ENCODE assay signal across 18 mouse cellular contexts in the genomic region with DNA sequence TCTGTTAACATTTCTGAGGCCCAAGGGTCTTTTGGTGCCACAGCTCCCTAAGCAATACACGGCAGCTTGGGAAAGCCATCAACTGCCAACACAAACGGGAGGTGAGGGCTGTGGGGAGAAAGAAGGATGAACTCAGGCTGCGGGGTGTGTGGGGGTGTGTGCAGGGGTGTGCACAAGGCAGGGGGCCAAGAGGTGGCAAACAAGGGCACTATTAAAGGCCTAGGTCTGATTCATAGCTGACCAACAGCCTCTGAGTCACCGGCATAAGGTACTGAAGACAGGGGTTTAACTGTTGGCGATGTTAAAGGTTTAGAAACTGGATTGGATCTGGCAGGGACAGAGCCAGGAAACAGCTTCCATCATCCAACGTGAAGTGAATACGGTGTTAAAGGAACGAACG. TPM values are rescaled to one million over a fixed set of nuclear protein-coding genes. Genes with fewer than 3 reads are reported as not detected.
DNase-seq lines count a peak whose midpoint lies in the region; ATAC-seq lines count a peak whose summit lies in the region.
"Had no signal": no experiment of that assay in that cellular context is flagged by ENCODE, and none has a peak within 500 bp of the region (broad histone marks: within the 10 kb centered on the region; RNA-seq: fewer than 3 reads in every experiment).

No protein-coding gene starts in this region.

- intact Hi-C loops in left cerebral cortex, postnatal 4 days (cut with DNase I), result no loop called here

- no peak for ATAC-seq in forebrain, embryonic 14.5 days
- no peak for ATAC-seq in forebrain, embryonic 11.5 days (replicated peaks; ENCODE audit: low FRiP score)
- ATAC-seq: activated CD4-positive, CD25-positive, alpha-beta regulatory T cell, adult 4 months; intestine, embryonic 15.5 days had no signal

- 80% methylated on average over 9 of the region's 9 CpGs for WGBS in forebrain, embryonic 14.5 days
- WGBS in forebrain, embryonic 11.5 days, result 89% methylated on average over 9 of the region's 9 CpGs

- H3K9me3 ChIP-seq in forebrain, embryonic 14.5 days (replicated peaks; ENCODE audit: control insufficient read depth, low read length), result no peaks in the 10 kb centered on the region
- H3K9me3 ChIP-seq in forebrain, embryonic 11.5 days (ENCODE audit: control insufficient read depth, low read length), result no peaks in the 10 kb centered on the region
- H3K9me3 ChIP-seq: embryonic facial prominence, embryonic 13.5 days; G1E; heart, embryonic 10.5 days; intestine, embryonic 15.5 days; lung, embryonic 15.5 days had no signal

- H3K4me1 ChIP-seq in forebrain, embryonic 14.5 days (ENCODE audit: control insufficient read depth, insufficient read depth, low read length), result no peaks in the 10 kb centered on the region
- no peaks in the 10 kb centered on the region for H3K4me1 ChIP-seq in forebrain, embryonic 11.5 days (replicated peaks; ENCODE audit: control insufficient read depth, insufficient read depth, low read length)
- H3K4me1 ChIP-seq: embryonic facial prominence, embryonic 13.5 days; intestine, embryonic 15.5 days; lung, embryonic 15.5 days had no signal

- H3K4me3 ChIP-seq in forebrain, embryonic 14.5 days (ENCODE audit: low read depth, low read length), result no peak overlapping the region
- H3K4me3 ChIP-seq in forebrain, embryonic 11.5 days (ENCODE audit: low read depth, low read length), result no peak overlapping the region
- H3K4me3 ChIP-seq: embryonic facial prominence, embryonic 13.5 days; heart, embryonic 10.5 days; intestine, embryonic 15.5 days; lung, embryonic 15.5 days had no signal

- no peaks in the 10 kb centered on the region for H3K27me3 ChIP-seq in forebrain, embryonic 14.5 days (replicated peaks; ENCODE audit: control insufficient read depth, insufficient read depth, low read length)
- no peaks in the 10 kb centered on the region for H3K27me3 ChIP-seq in forebrain, embryonic 11.5 days (ENCODE audit: control insufficient read depth, insufficient read depth, low read length)
- H3K27me3 ChIP-seq: embryonic facial prominence, embryonic 13.5 days; intestine, embryonic 15.5 days; lung, embryonic 15.5 days had no signal

- peaks cover 55% of the 10 kb centered on the region for H3K36me3 ChIP-seq in forebrain, embryonic 14.5 days (ENCODE audit: control insufficient read depth, insufficient read depth, low read length)
- no peaks in the 10 kb centered on the region for H3K36me3 ChIP-seq in forebrain, embryonic 11.5 days (ENCODE audit: control insufficient read depth, insufficient read depth, low read length)
- H3K36me3 ChIP-seq: G1E; intestine, embryonic 15.5 days; lung, embryonic 15.5 days had no signal

- H3K4me2 ChIP-seq in forebrain, embryonic 14.5 days (ENCODE audit: low read length), result no peak overlapping the region
- H3K4me2 ChIP-seq in forebrain, embryonic 11.5 days (ENCODE audit: low read depth, low read length, severe bottlenecking), result no peak overlapping the region
- H3K4me2 ChIP-seq: embryonic facial prominence, embryonic 13.5 days; intestine, embryonic 15.5 days; lung, embryonic 15.5 days had no signal

- H3K27ac ChIP-seq in forebrain, embryonic 14.5 days (ENCODE audit: low read depth, low read length), result peak overlapping the region; percentile 14; the same call in 1 of the 2 replicates
- no peak overlapping the region for H3K27ac ChIP-seq in forebrain, embryonic 11.5 days (ENCODE audit: low read depth, low read length)
- H3K27ac ChIP-seq: embryonic facial prominence, embryonic 13.5 days; heart, embryonic 10.5 days; intestine, embryonic 15.5 days; lung, embryonic 15.5 days had no signal

- H3K9ac ChIP-seq in forebrain, embryonic 14.5 days (ENCODE audit: low read length), result no peak overlapping the region
- H3K9ac ChIP-seq in forebrain, embryonic 11.5 days (ENCODE audit: low read length), result no peak overlapping the region
- H3K9ac ChIP-seq: embryonic facial prominence, embryonic 13.5 days; intestine, embryonic 15.5 days; lung, embryonic 15.5 days had no signal

- DNase-seq in forebrain, embryonic 14.5 days (ENCODE audit: low spot score), result no peak
- DNase-seq in forebrain, embryonic 11.5 days (ENCODE audit: low spot score), result no peak
- DNase-seq in left cerebral cortex, postnatal 4 days, result peak; percentile 20
- no peak for DNase-seq in left cerebral cortex, adult 9 months (ENCODE audit: low spot score in 2 of 2)
- peak; percentile 79 for DNase-seq in 3T3-L1 (ENCODE audit: low read depth, low spot score)
- peak; percentile 77 for DNase-seq in adrenal gland, postnatal 14 days
- no peak for DNase-seq in retina, embryonic 14.5 days (ENCODE audit: low spot score)
- no peak for DNase-seq in thymus, postnatal 36 days
- DNase-seq: cerebellum, postnatal 36 days; gastrocnemius, postnatal 25 days; liver had no signal

RNA-seq across cellular contexts. Expression of a gene that starts 30.5 kb away (rescaled TPM):
- 0.52 and 0.58 TPM in 2 replicates for polyA plus RNA-seq in forebrain, embryonic 14.5 days (2014; fragmentation: Nextera tagmentation; extraction: Ambion mirVana)
- 0.35 TPM in 2 replicates for polyA plus RNA-seq in forebrain, embryonic 11.5 days (2014; fragmentation: Nextera tagmentation; extraction: Ambion mirVana)
- 1 to 10 TPM; 1.6 to 3.3 TPM for total RNA-seq in left cerebral cortex, postnatal 4 days (2021)
- 0.44 and 0.71 TPM in 2 replicates for total RNA-seq in adrenal gland, postnatal 14 days (2021)
- total RNA-seq: megakaryocyte, adult 5-6 weeks had no signal
- polyA plus RNA-seq: G1E had no signal

RNA-seq across cellular contexts. Expression of a gene that starts 48.3 kb away (rescaled TPM):
- 51.8 and 56.8 TPM in 2 replicates for polyA plus RNA-seq in forebrain, embryonic 14.5 days (2014; fragmentation: Nextera tagmentation; extraction: Ambion mirVana)
- 15.5 and 16.8 TPM in 2 replicates for polyA plus RNA-seq in forebrain, embryonic 11.5 days (2014; fragmentation: Nextera tagmentation; extraction: Ambion mirVana)
- total RNA-seq in left cerebral cortex, postnatal 4 days (2021), result 10 to 100 TPM; 66.3 to 72.2 TPM
- total RNA-seq in adrenal gland, postnatal 14 days (2021), result 39.2 and 40.7 TPM in 2 replicates
- polyA plus RNA-seq: activated CD4-positive, CD25-positive, alpha-beta regulatory T cell, adult 4 months had no signal

Comparison
In these comparisons a context has a peak if more than half of its experiments do, and no peak if none do; other contexts are left out.
1. DNase-seq: peak in left cerebral cortex, postnatal 4 days (single experiment), 3T3-L1 (single experiment) and adrenal gland, postnatal 14 days (single experiment); none in forebrain, embryonic 14.5 days (single experiment), forebrain, embryonic 11.5 days (single experiment), left cerebral cortex, adult 9 months (0 of 2), retina, embryonic 14.5 days (single experiment) and thymus, postnatal 36 days (0 of 2).